Mouse (Mus musculus) inflammation-experienced regulatory T-cells, adult 6 months (primary cell): ENCODE measurements around the gene Larp7. TPM values are rescaled to one million over a fixed set of nuclear protein-coding genes. Genes with fewer than 3 reads are reported as not detected.

Experiments
- ATAC-seq: one replicate; pipeline ENCODE4 v1.8.0; 2017
- polyA plus RNA-seq, 3 experiments: library from polyadenylated mRNA; unstranded; fragments of 100-300 nt; shearing (Covaris generic); gene quantifications; one replicate each; pipeline ENCODE4 v1.2.1; 2017

The Larp7 gene
- polyA plus RNA-seq, 3 experiments from 2014 or later: 77.8 to 106 (median 78.8) TPM

DNA sequence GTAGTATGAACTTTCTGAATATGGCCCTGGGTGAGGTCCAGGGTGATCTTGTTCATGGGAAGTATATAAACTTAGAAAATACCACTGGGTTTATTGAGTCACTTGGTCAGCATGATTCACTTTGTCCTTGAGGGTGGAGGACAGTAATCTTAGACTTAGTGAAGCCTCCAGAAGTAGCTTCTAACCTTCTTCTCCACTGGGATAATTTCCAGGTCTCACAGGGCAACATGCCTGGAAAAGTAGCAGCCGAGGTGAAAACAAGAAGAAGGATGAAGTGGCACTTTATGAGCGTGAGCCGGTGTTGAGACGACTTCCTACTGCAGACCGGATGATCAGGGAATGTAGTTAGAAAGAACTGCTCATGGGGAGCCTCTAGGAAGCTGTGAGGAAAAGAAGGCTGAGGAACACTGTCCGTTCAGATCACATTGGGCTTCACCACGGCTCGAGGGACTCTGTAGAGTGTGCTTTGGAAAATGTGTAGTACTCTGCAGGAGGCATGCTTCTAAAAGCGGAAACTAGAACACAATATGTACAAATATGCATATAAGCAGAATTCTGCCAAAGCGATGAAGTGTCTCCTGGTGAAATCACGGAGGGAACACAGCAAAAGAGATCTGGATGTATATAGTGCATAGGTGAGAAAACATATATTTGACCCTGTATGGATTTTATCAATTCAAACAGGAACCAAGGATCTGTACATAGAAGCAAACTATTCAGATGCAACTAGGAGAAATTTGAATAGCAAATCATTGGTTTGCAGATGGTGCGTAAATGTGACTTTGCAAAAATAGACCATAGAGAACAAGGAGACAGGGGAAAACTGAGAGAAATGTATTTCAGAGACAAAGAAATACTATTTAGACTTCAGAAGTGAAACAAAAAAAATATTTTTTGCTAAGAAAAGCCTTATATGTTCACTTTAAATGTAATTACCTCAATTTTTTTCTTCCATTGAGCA is 41.1 kb downstream of the Larp7 start:
- ATAC-seq: no peak

DNA sequence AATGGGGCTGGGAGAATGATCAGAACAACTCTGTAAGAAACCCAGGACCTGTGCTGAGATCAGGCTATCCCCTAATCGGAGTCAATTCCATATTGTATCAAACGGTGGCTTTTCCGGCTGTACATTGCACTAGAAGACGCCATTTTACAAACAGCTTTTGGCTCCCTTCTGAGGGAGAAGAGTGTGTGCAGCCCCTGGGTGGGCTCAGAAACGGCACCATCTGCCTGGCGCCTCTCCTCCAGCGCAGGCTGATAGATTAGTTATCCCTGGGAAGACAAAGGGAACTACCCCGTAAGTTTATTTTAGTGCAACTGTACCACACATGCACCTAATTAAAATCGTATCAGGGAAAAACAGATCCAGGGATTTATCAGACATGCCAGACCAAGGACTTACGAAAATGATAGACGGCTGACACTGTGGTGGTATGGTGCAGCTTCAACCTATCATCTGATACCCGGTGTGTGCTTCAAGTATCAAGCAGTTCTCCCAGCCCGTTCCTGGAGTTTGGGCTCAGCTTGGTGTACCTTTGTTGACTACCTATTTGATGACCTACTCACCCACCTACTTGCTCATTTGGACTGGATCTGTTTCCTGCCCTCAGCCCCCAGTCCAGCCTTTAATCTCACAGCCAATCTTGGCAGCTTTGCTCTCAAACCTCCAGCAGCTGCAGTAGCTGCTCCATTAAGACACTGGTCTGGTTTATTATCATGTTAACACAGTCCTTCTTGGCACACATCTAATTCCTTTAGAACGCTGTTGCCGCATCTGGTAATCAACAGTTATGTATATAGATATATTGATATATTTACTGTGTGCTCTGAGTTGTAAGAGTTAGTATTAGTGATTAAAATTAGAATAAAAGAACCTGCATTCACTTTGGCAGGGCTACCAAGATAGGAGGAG is 45.0 kb downstream of the Larp7 start:
- no peak for ATAC-seq

DNA sequence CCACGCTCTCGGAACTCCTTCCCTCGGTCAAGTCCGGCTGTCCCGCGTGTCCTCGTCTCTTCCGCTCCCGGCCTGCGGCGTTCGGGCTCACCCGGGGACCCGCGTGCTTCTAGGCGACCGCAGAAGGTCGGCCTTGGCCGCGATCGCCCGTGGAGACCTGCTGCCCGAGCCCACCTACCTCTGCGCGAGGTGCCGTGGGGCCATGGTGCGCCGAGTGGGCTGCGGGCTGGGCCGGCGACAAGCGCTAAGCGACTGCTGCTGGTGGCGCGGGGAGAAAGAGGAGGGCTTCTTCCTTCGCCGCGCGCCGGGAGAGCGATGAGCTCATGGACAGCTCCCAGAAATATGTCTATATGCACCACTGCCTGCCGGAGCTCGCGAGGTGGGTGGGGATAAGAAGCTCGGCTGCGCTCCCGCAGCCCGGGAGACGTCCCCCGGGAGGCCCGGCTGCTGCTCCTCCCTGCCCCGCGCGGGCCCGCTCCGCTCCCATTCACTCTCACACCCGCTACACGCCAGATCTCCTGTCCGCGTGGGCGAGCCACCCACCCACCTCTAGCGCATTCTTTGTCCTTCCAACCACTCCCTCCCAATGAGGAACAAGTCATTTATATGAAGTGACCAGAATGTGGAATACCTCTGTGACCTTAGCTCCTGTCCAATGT is 54.3 kb downstream of the Larp7 start, which contains the start of gene Ank2:
TSS of gene Ank2 (minus strand) at position 609 of the 659 bp plus-strand sequence.
- no peak for ATAC-seq

DNA sequence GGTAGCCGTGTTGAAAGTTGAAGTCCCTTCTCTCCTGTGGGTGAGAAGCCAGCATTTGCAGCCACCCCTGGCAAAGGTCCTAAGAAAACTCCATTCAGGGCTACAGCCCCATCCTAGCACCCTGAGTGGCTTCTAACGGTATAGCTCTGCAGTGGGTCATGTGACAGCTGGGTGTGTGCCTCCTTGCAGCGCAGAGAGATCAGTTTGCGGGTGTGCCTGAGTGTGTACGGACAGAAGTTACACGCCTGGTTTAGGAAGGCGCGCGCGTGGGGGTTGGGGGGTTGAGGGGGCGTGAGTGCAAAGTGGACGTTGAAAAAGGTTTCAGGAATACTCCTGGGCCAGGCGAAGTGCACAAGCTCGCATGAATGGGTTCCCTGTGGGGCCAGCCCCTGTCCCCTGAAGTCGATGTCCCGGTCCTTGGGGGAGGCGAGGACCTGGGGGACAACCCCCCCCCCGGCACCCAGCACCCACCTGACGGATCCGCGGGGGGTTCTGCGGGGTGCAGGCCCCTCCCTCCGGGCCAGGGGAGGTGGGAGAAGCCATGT is 54.9 kb downstream of the Larp7 start:
- no peak for ATAC-seq

DNA sequence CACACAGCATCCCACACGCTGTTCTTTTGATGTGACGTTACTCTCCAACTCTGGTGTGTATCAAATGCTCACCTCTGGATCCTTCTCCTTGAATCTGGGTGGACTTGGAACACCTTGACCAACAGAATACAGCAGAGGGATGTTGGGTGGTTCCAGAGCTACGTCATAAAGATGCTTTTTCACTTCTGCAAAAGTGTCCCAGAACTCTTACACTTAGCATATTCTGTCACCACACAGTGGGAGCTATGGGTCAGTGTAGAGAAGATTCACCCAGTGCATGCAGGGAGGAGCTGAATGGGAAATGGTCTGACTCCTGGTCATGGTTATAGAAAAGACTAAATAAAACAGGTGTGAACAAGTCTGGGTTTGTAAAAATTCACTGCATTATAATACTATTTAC is 60.5 kb downstream of the Larp7 start:
- ATAC-seq: no peak

DNA sequence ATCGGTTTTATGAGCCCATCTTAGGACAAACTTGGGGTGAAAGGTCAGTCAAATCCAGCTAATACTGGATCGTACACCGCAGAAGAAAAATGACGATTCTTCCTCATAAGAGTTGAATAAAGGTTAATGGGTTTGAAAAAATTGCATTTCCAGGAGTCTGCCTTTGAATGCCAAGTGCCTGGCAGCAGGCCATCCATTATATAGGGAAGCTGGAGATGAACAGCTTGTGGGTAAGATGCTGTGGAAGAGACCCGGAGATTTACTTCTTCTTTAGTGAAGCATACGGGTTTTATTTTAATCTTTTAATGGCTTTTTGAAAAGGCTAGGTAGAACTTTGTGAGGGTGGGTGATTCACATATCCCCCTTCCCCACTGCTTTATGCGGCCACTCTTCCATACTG is 65.8 kb downstream of the Larp7 start:
- no peak for ATAC-seq

Other genes starting within 250 kb of the Larp7 start
- gene Ank2, start 54.0 kb downstream of the Larp7 start, polyA plus RNA-seq: under 1 TPM in 2 of 3 experiments, not detected in 1; 0.41 to 0.54 TPM
- 1 to 10 TPM; 3.7 to 7.9 (median 4.7) TPM for gene Zgrf1, start 140 bp upstream of the Larp7 start, polyA plus RNA-seq
- not detected for gene Neurog2, start 79.8 kb upstream of the Larp7 start, polyA plus RNA-seq
- under 1 TPM in 2 of 3 experiments, not detected in 1; 0.55 to 0.57 TPM for gene Alpk1, start 227.2 kb upstream of the Larp7 start, polyA plus RNA-seq
- 1 to 10 TPM in 1 of 3 experiments, under 1 TPM in 1, not detected in 1; 0.88 to 1.5 TPM for gene Tifa, start 236.5 kb upstream of the Larp7 start, polyA plus RNA-seq